Mouse (Mus musculus): ENCODE data around the gene Cyp2w1. TPM values are rescaled to one million over a fixed set of nuclear protein-coding genes. Genes with fewer than 3 reads are reported as not detected.

Gene Cyp2w1
- total and polyA plus RNA-seq, 3 experiments = not detected

GRCm38 (mm10) chr5:139323260-139323924 is 29.0 kb upstream of the Cyp2w1 start:
- Histone ChIP-seq H3K27ac (ENCODE audit: control insufficient read depth, low read depth, low read length) (no peak overlapping the region), H3K27me3 (ENCODE audit: control insufficient read depth in 1 of 2, insufficient read depth in 2 of 2, low read length in 2 of 2) (no peaks in the 10 kb centered on the region), H3K36me3 (ENCODE audit: control insufficient read depth in 1 of 2, insufficient read depth in 2 of 2, low read length in 2 of 2) (peaks cover 0 to 4% of the 10 kb centered on the region in 2 experiments; a peak in 2 of 4 replicates), H3K9ac (ENCODE audit: control insufficient read depth, low read depth, low read length, poor library complexity, severe bottlenecking) (no peak overlapping the region), H3K4me3 (ENCODE audit: control insufficient read depth in 1 of 2, insufficient read depth in 1 of 2, low read depth in 2 of 2, low read length in 2 of 2) (no peak overlapping the region), H3K79me2 (ENCODE audit: control insufficient read depth, insufficient read depth, low read length, poor library complexity) (peaks cover 14% of the 10 kb centered on the region), H3K9me3 (replicated peaks; ENCODE audit: insufficient read depth, low read length) (no peaks in the 10 kb centered on the region), H3K4me1 (ENCODE audit: control insufficient read depth in 1 of 2, insufficient read depth in 2 of 2, low read length in 2 of 2) (peaks cover 3 to 27% of the 10 kb centered on the region in 2 experiments; a peak in 3 of 4 replicates)
- no peak for TF ChIP-seq ZKSCAN1 (IDR thresholded peaks at IDR 0.05; ENCODE audit: low read depth, low read length)
- no peak for TF ChIP-seq EP300 (IDR thresholded peaks at IDR 0.05; ENCODE audit: low read depth in 1 of 2, low read length in 2 of 2)
- TF ChIP-seq POLR2AphosphoS2 (IDR thresholded peaks at IDR 0.05; ENCODE audit: low read length) = no peak
- TF ChIP-seq TAL1 (IDR thresholded peaks at IDR 0.05; ENCODE audit: low read length) = no peak
- no peak for TF ChIP-seq NELFE (IDR thresholded peaks at IDR 0.05; ENCODE audit: low read depth, low read length)
- no peak for DNase-seq (ENCODE audit: low read depth, low spot score)

- H3K27me3 ChIP-seq (ENCODE audit: control insufficient read depth in 1 of 2, insufficient read depth in 2 of 2, low read length in 2 of 2) = no peaks in the 10 kb centered on the region
- H3K27ac ChIP-seq (ENCODE audit: control insufficient read depth, low read depth, low read length) = no peak overlapping the region
- TF ChIP-seq TAL1 (IDR thresholded peaks at IDR 0.05; ENCODE audit: low read length) (no peak), ZNF384 (IDR thresholded peaks at IDR 0.05; ENCODE audit: low read depth, low read length) (no peak), MYC (IDR thresholded peaks at IDR 0.05; ENCODE audit: low read depth, low read length) (no peak), POLR2AphosphoS2 (IDR thresholded peaks at IDR 0.05; ENCODE audit: low read length) (no peak), ELF1 (IDR thresholded peaks at IDR 0.05; ENCODE audit: low read depth, low read length) (no peak), ZC3H11A (IDR thresholded peaks at IDR 0.05; ENCODE audit: low read depth, low read length) (no peak), POLR2A (IDR thresholded peaks at IDR 0.05; ENCODE audit: control insufficient read depth in 1 of 2, insufficient read depth in 1 of 2, low read depth in 1 of 2, low read length in 2 of 2, poor library complexity in 1 of 2) (no peak)
- H3K9ac ChIP-seq (ENCODE audit: control insufficient read depth, low read depth, low read length, poor library complexity, severe bottlenecking) = peak overlapping the region; percentile 80
- H3K79me2 ChIP-seq (ENCODE audit: control insufficient read depth, insufficient read depth, low read length, poor library complexity) = peaks cover 14% of the 10 kb centered on the region
- DNase-seq (ENCODE audit: low read depth, low spot score) = peak; percentile 16
- peaks cover 3 to 27% of the 10 kb centered on the region in 2 experiments; a peak in 3 of 4 replicates for H3K4me1 ChIP-seq (ENCODE audit: control insufficient read depth in 1 of 2, insufficient read depth in 2 of 2, low read length in 2 of 2)
- peak overlapping the region; percentile 63 to 80; a peak in 3 of 4 replicates for H3K4me3 ChIP-seq (ENCODE audit: control insufficient read depth in 1 of 2, insufficient read depth in 1 of 2, low read depth in 2 of 2, low read length in 2 of 2)
- peaks cover 0 to 4% of the 10 kb centered on the region in 2 experiments; a peak in 2 of 4 replicates for H3K36me3 ChIP-seq (ENCODE audit: control insufficient read depth in 1 of 2, insufficient read depth in 2 of 2, low read length in 2 of 2)
- H3K9me3 ChIP-seq (replicated peaks; ENCODE audit: insufficient read depth, low read length) = no peaks in the 10 kb centered on the region
Observed at GRCm38 (mm10) chr5:139324045-139324491, 28.3 kb upstream of the Cyp2w1 start.

GRCm38 (mm10) chr5:139324691-139325394 is 27.6 kb upstream of the Cyp2w1 start:
- Histone ChIP-seq H3K27ac (ENCODE audit: control insufficient read depth, low read depth, low read length) (peak overlapping the region; percentile 35; the same call in 1 of the 2 replicates), H3K4me1 (ENCODE audit: control insufficient read depth in 1 of 2, insufficient read depth in 2 of 2, low read length in 2 of 2) (peaks cover 3 to 27% of the 10 kb centered on the region in 2 experiments; a peak in 3 of 4 replicates), H3K9ac (ENCODE audit: control insufficient read depth, low read depth, low read length, poor library complexity, severe bottlenecking) (peak overlapping the region; percentile 80), H3K36me3 (ENCODE audit: control insufficient read depth in 1 of 2, insufficient read depth in 2 of 2, low read length in 2 of 2) (peaks cover 0 to 4% of the 10 kb centered on the region in 2 experiments; a peak in 2 of 4 replicates), H3K27me3 (ENCODE audit: control insufficient read depth in 1 of 2, insufficient read depth in 2 of 2, low read length in 2 of 2) (no peaks in the 10 kb centered on the region), H3K4me3 (ENCODE audit: control insufficient read depth in 1 of 2, insufficient read depth in 1 of 2, low read depth in 2 of 2, low read length in 2 of 2) (peak overlapping the region; percentile 63 to 80), H3K9me3 (replicated peaks; ENCODE audit: insufficient read depth, low read length) (no peaks in the 10 kb centered on the region), H3K79me2 (ENCODE audit: control insufficient read depth, insufficient read depth, low read length, poor library complexity) (peaks cover 14% of the 10 kb centered on the region)
- peak; percentile 65 for DNase-seq (ENCODE audit: low read depth, low spot score)
- TF ChIP-seq SIN3A (IDR thresholded peaks at IDR 0.05; ENCODE audit: low read length) (0 out of 2 replicates have a peak, but pooled peaks have one; percentile 32), CTCF (IDR thresholded peaks at IDR 0.05 in 2 of 3, conservative IDR thresholded peaks at IDR 0.05 in 1 of 3; ENCODE audit: control insufficient read depth in 1 of 3, insufficient read depth in 1 of 3, low read depth in 2 of 3, low read length in 3 of 3, poor library complexity in 1 of 3, severe bottlenecking in 1 of 3) (no peak), CHD2 (IDR thresholded peaks at IDR 0.05; ENCODE audit: low read length) (no peak), TCF12 (IDR thresholded peaks at IDR 0.05; ENCODE audit: low read depth, low read length) (0 out of 2 replicates have a peak, but pooled peaks have one; percentile 3), NELFE (IDR thresholded peaks at IDR 0.05; ENCODE audit: low read depth, low read length) (no peak), ZMIZ1 (IDR thresholded peaks at IDR 0.05; ENCODE audit: low read depth, low read length) (no peak), BHLHE40 (IDR thresholded peaks at IDR 0.05; ENCODE audit: borderline replicate concordance, low read depth, low read length) (no peak), POLR2A (IDR thresholded peaks at IDR 0.05; ENCODE audit: control insufficient read depth in 1 of 2, insufficient read depth in 1 of 2, low read depth in 1 of 2, low read length in 2 of 2, poor library complexity in 1 of 2) (no peak), MEF2A (IDR thresholded peaks at IDR 0.05; ENCODE audit: extremely low read depth, insufficient replicate concordance, low read depth, low read length, poor library complexity, severe bottlenecking) (no peak), ZNF384 (IDR thresholded peaks at IDR 0.05; ENCODE audit: low read depth, low read length) (peak; percentile 63; the same call in 1 of the 2 replicates), KAT2A (conservative IDR thresholded peaks at IDR 0.05; ENCODE audit: low read depth, low read length) (no peak), UBTF (IDR thresholded peaks at IDR 0.05; ENCODE audit: borderline replicate concordance, insufficient read depth, low read depth, low read length) (no peak), TBP (IDR thresholded peaks at IDR 0.05; ENCODE audit: low read depth, low read length) (no peak), NRF1 (IDR thresholded peaks at IDR 0.05; ENCODE audit: insufficient read depth, low read depth, low read length, poor library complexity, severe bottlenecking) (no peak)

Data from MEL (cell line).